ENCODE assay signal across 1 mouse cellular context in genomic region chr2:104114898-104115297, GRCm38 (mm10).
TF ChIP-seq lines count a peak whose summit lies in the region.

No protein-coding gene starts in this region.

TF ChIP-seq in MEL, 35 proteins besides CTCF, POLR2A, EP300 and RAD21:
- 0 out of 2 replicates have a peak, but pooled peaks have one; percentile 10 for TF ChIP-seq ZNF384 (IDR thresholded peaks at IDR 0.05; ENCODE audit: low read depth, low read length)
- TF ChIP-seq NRF1 (IDR thresholded peaks at IDR 0.05; ENCODE audit: insufficient read depth, low read depth, low read length, poor library complexity, severe bottlenecking): no peak
- TF ChIP-seq ZKSCAN1 (IDR thresholded peaks at IDR 0.05; ENCODE audit: low read depth, low read length): no peak
- no peak for TF ChIP-seq MAX (IDR thresholded peaks at IDR 0.05; ENCODE audit: low read length)
- no peak for TF ChIP-seq NELFE (IDR thresholded peaks at IDR 0.05; ENCODE audit: low read depth, low read length)
